Mouse (Mus musculus) heart, embryonic 14.5 days (tissue): ENCODE data around the gene Acadl. TPM values are rescaled to one million over a fixed set of nuclear protein-coding genes. Genes with fewer than 3 reads are reported as not detected.
A peak's percentile ranks its signal among the peaks of the same experiment; 100 is the strongest.

Experiments used
- ATAC-seq: fragments of 200-750 bp; cut with Nextera tagmentation; 2 replicates; pipeline ENCODE4 v1.8.0; 2017; ENCODE audit warnings: low read depth, moderate TSS enrichment; ENCODE audit not compliant: insufficient number of reproducible peaks, insufficient read depth, low FRiP score
- H3K27ac ChIP-seq, 2 experiments: fragments of 200-500 bp in 1 of 2; fragments of 300-500 bp in 1 of 2; sonication (generic) in 1 of 2; replicated peaks in 1 of 2; 2 replicates each; pipeline ENCODE4 v1.5.1; 2012 to 2014; ENCODE audit warnings: low read depth in 2 of 2, low read length in 2 of 2, control low read depth in 1 of 2, mild to moderate bottlenecking in 1 of 2, mixed read lengths in 1 of 2; ENCODE audit not compliant: control insufficient read depth in 1 of 2, insufficient read depth in 1 of 2
- H3K27me3 ChIP-seq: fragments of 300-500 bp; sonication (generic); 2 replicates; pipeline ENCODE4 v1.6.1; 2014; ENCODE audit warnings: mild to moderate bottlenecking, low read length, control low read depth; ENCODE audit not compliant: control insufficient read depth, insufficient read depth
- H3K36me3 ChIP-seq: fragments of 300-500 bp; sonication (generic); 2 replicates; pipeline ENCODE4 v1.6.1; 2014; ENCODE audit warnings: mild to moderate bottlenecking, control low read depth, low read length, mixed read lengths; ENCODE audit not compliant: control insufficient read depth, insufficient read depth
- H3K4me1 ChIP-seq, 2 experiments: fragments of 200-500 bp in 1 of 2; fragments of 300-500 bp in 1 of 2; sonication (generic) in 1 of 2; 2 replicates each; pipeline ENCODE4 v1.6.1; 2012 to 2014; ENCODE audit warnings: low read length in 2 of 2, control low read depth in 1 of 2, mixed read lengths in 1 of 2; ENCODE audit not compliant: control insufficient read depth in 2 of 2, insufficient read depth in 2 of 2
- H3K4me2 ChIP-seq: fragments of 300-500 bp; sonication (generic); 2 replicates; pipeline ENCODE4 v1.6.1; 2014; ENCODE audit warnings: mild to moderate bottlenecking, low read length
- H3K4me3 ChIP-seq, 2 experiments: fragments of 200-500 bp in 1 of 2; fragments of 300-500 bp in 1 of 2; sonication (generic) in 1 of 2; 2 replicates each; pipeline ENCODE4 v1.5.1; 2012 to 2014; ENCODE audit warnings: low read length in 2 of 2, mild to moderate bottlenecking in 2 of 2, control low read depth in 1 of 2, low read depth in 1 of 2, moderate library complexity in 1 of 2; ENCODE audit not compliant: control insufficient read depth in 1 of 2, insufficient read depth in 1 of 2
- H3K9ac ChIP-seq: fragments of 300-500 bp; sonication (generic); 2 replicates; pipeline ENCODE4 v1.6.1; 2014; ENCODE audit warnings: mild to moderate bottlenecking, low read length
- H3K9me3 ChIP-seq: fragments of 300-500 bp; sonication (generic); 2 replicates; pipeline ENCODE4 v1.6.1; 2016; ENCODE audit warnings: low read length, control low read depth; ENCODE audit not compliant: control insufficient read depth
- WGBS: fragments of 180-500 bp; shearing (Covaris S2); extraction: QIAGEN DNeasy Blood & Tissue Kit; methylation state at CpG from one replicate; pipeline ENCODE4 v1.1.7; 2014; 5-methylcytosine and 5-hydroxymethylcytosine counted together
- polyA plus RNA-seq: library from polyadenylated mRNA; unstranded; fragments of >200 nt; fragmentation: Nextera tagmentation; extraction: Ambion mirVana; gene quantifications from 2 replicates; pipeline ENCODE4 v1.2.1, GENCODE M21; 2014

Gene Acadl
- polyA plus RNA-seq, result 720 and 759 TPM in 2 replicates

DNA sequence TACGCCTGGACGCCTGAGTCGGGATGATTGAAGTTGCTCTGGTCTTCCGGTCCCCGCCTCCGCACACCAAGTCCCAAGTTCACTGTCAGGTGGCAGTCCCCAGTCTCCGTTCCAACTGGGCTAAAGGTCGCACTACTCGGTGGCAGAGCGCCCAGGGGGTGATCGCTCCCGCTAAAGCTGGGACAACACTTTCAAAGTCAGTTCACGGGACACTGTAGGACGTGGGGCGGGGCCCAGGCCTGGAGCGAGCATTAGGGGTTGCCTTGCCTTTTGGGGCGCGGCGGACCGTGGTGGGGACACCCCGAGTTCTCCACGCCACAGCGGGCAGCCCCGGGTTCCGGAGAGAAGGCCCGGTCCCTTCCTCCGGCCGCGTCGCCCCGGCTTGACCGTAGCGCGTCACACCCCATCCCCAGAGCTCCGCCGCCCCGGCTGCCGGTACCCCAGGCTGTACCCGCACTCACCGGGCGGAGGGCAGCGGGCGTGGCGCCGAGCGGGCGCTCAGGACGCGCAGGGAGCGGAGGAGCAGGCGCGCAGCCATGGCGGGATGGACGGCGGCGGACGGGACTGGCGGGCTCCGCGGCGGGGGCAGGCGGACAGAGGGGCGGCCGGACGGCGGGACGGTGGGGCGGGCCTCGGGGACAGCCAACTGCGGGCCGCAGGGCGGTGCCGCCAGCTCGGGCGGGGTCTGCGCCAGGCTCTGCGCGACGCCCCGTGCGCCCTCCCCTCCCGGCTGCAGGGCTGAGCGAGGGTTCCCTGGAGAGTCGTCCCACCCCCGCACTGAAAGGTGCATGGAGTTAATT, at the start of gene Acadl:
Gene Acadl (minus strand): TSS at position 566 of the 800 bp plus-strand sequence.
- peak; percentile 94 for ATAC-seq
- peak within 1 kb of the TSS; percentile 85 to 94 for H3K4me3 ChIP-seq
- peak within 1 kb of the TSS; percentile 97 for H3K9ac ChIP-seq
- peaks cover 4 to 30% of the 10 kb centered on the region in 2 experiments for H3K4me1 ChIP-seq
- peaks cover 6% of the 10 kb centered on the region for H3K36me3 ChIP-seq
- peak within 1 kb of the TSS; percentile 72 for H3K4me2 ChIP-seq
- H3K27ac ChIP-seq, result peak within 1 kb of the TSS; percentile 95 to 99
- no peaks in the 10 kb centered on the region for H3K9me3 ChIP-seq
- WGBS, result under 1% methylated on average over 74 of the region's 85 CpGs
- no peaks in the 10 kb centered on the region for H3K27me3 ChIP-seq

- ATAC-seq, result no peak
- Histone ChIP-seq H3K9ac (no peak overlapping the region), H3K27ac (no peak overlapping the region), H3K27me3 (no peaks in the 10 kb centered on the region), H3K36me3 (no peaks in the 10 kb centered on the region), H3K4me1 (no peaks in the 10 kb centered on the region), H3K4me2 (no peak overlapping the region), H3K9me3 (no peaks in the 10 kb centered on the region), H3K4me3 (no peak overlapping the region)
- 66% methylated on average over 1 of the region's 1 CpGs for WGBS
Measured at GRCm38 (mm10) chr1:66912305-66912704, 49.2 kb upstream of the Acadl start.

GRCm38 (mm10) chr1:66902566-66902965, 39.5 kb upstream of the Acadl start:
- 73% methylated on average over 3 of the region's 3 CpGs for WGBS
- peaks cover 0 to under 1% of the 10 kb centered on the region in 2 experiments; a peak in 1 of 4 replicates for H3K4me1 ChIP-seq
- H3K9ac ChIP-seq, result no peak overlapping the region
- no peak overlapping the region for H3K4me2 ChIP-seq
- no peak for ATAC-seq
- H3K4me3 ChIP-seq, result no peak overlapping the region
- H3K27me3 ChIP-seq, result no peaks in the 10 kb centered on the region
- no peaks in the 10 kb centered on the region for H3K36me3 ChIP-seq
- no peak overlapping the region for H3K27ac ChIP-seq
- no peaks in the 10 kb centered on the region for H3K9me3 ChIP-seq

DNA sequence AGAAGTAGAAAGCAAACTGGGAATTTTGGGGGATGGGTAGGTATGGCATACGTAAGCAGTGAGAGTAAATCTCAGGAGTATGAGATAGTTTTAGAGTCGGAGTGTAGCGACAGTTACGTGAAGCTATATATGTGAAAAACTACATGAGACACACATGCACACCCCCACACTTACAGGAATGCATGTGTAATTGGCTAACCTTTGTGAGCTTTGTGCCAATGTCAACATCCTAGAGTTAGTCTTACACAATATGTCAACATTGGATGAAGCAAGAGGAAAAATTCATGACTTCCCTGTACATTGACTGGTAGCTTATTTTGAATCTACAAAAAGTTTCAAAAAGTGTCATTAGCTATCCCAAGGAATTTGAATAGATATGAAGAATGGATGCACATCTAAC, 37.9 kb upstream of the Acadl start:
- no peaks in the 10 kb centered on the region for H3K36me3 ChIP-seq
- no peak overlapping the region for H3K4me3 ChIP-seq

DNA sequence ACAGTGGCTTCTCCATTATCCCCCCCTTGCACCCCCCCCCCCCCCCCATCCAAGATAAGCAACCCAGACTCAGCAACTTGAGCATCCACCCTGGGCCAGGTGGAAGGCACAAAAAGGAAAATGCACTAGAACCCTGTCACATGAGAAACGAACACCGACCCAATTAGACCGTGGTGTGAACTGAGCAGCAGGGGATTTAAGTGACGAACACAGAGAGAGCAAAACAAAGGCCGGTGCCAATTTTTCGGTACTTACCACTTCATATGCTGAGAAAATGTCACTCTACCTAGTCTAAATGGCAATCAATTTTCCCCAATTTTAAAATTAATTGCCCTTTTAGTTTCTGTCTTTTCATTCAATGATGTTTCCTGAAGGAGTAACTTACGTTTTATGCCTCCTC, 35.2 kb upstream of the Acadl start:
- no peaks in the 10 kb centered on the region for H3K36me3 ChIP-seq
- H3K9ac ChIP-seq, result no peak overlapping the region
- H3K4me1 ChIP-seq, result peaks cover 2 to 19% of the 10 kb centered on the region in 2 experiments; a peak in 3 of 4 replicates
- no peaks in the 10 kb centered on the region for H3K27me3 ChIP-seq
- no peak overlapping the region for H3K27ac ChIP-seq
- 74% methylated on average over 7 of the region's 7 CpGs for WGBS
- no peak overlapping the region for H3K4me2 ChIP-seq
- no peak for ATAC-seq
- no peak overlapping the region for H3K4me3 ChIP-seq
- H3K9me3 ChIP-seq, result no peaks in the 10 kb centered on the region

More for the DNA sequence above, 37.9 kb upstream of the Acadl start:
- H3K4me1 ChIP-seq, result peaks cover 2 to 13% of the 10 kb centered on the region in 2 experiments; a peak in 3 of 4 replicates
- 79% methylated on average over 4 of the region's 4 CpGs for WGBS
- H3K4me2 ChIP-seq, result no peak overlapping the region
- no peaks in the 10 kb centered on the region for H3K27me3 ChIP-seq
- H3K9me3 ChIP-seq, result no peaks in the 10 kb centered on the region
- no peak overlapping the region for H3K9ac ChIP-seq
- no peak overlapping the region for H3K27ac ChIP-seq
- no peak for ATAC-seq

- no peaks in the 10 kb centered on the region for H3K9me3 ChIP-seq
- 39% methylated on average over 5 of the region's 5 CpGs for WGBS
- no peak overlapping the region for H3K4me3 ChIP-seq
- peak overlapping the region; percentile 55 for H3K4me2 ChIP-seq
- no peak overlapping the region for H3K27ac ChIP-seq
- H3K36me3 ChIP-seq, result no peaks in the 10 kb centered on the region
- H3K4me1 ChIP-seq, result peaks cover 2 to 19% of the 10 kb centered on the region in 2 experiments; a peak in 3 of 4 replicates
- H3K27me3 ChIP-seq, result no peaks in the 10 kb centered on the region
- ATAC-seq, result no peak
- H3K9ac ChIP-seq, result peak overlapping the region; percentile 32
Measured at GRCm38 (mm10) chr1:66896556-66896955, 33.5 kb upstream of the Acadl start.

DNA sequence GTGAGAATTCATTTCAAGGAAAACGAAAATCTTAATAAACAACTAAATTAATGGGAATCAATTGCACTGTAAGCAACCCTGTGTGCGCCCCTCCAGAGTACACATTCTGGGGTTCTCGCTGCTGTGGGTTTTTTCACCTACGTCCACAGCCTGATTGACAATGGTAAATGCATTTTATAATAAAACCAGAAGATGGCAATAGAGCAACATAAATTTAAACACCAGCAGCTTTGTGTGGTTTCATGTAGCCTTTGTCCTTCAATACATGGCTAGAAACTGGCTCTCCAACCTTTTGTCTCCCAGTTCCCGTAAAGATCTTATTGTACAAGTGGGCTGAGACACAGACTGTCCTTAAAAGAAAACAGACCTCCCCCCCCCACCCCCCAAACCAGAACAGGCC, 33.0 kb upstream of the Acadl start:
- peak overlapping the region in 1 of 2 experiments; percentile 5; a peak in 1 of 4 replicates for H3K4me3 ChIP-seq
- 21% methylated on average over 5 of the region's 5 CpGs for WGBS
- peak overlapping the region; percentile 55 for H3K4me2 ChIP-seq
- H3K36me3 ChIP-seq, result no peaks in the 10 kb centered on the region
- H3K9ac ChIP-seq, result peak overlapping the region; percentile 32
- H3K9me3 ChIP-seq, result no peaks in the 10 kb centered on the region
- H3K27ac ChIP-seq, result no peak overlapping the region
- H3K27me3 ChIP-seq, result no peaks in the 10 kb centered on the region
- ATAC-seq, result peak; percentile 61; the same call in 1 of the 2 replicates
- H3K4me1 ChIP-seq, result peaks cover 2 to 19% of the 10 kb centered on the region in 2 experiments; a peak in 3 of 4 replicates
